Mouse (Mus musculus) small intestine, adult 2 months (tissue): Measurements from ENCODE around the gene Tmprss11b. TPM values are rescaled to one million over a fixed set of nuclear protein-coding genes. Genes with fewer than 3 reads are reported as not detected.
"Not testable (repeated sequence)": the region's sequence is repeated elsewhere in the genome, so short reads cannot be mapped to it uniquely, and the experiment has no call there.

ENCODE experiments used
- H3K27ac ChIP-seq: fragments of 200-500 bp; 2 replicates; pipeline ENCODE4 v1.5.1; 2012; ENCODE audit warnings: low read depth, low read length, control low read depth, inconsistent platforms; ENCODE audit not compliant: insufficient read depth
- H3K27me3 ChIP-seq: fragments of 200-500 bp; 2 replicates; pipeline ENCODE4 v1.6.1; 2012; ENCODE audit warnings: mild to moderate bottlenecking, moderate library complexity, low read length, inconsistent platforms; ENCODE audit not compliant: control insufficient read depth, insufficient read depth
- H3K36me3 ChIP-seq: fragments of 200-500 bp; 2 replicates; pipeline ENCODE4 v1.6.1; 2012; ENCODE audit warnings: mild to moderate bottlenecking, low read length, control low read depth, inconsistent platforms; ENCODE audit not compliant: control insufficient read depth, insufficient read depth
- H3K4me1 ChIP-seq: fragments of 200-500 bp; 2 replicates; pipeline ENCODE4 v1.6.1; 2012; ENCODE audit warnings: low read length, inconsistent platforms, mixed read lengths; ENCODE audit not compliant: control insufficient read depth, insufficient read depth, insufficient read length
- H3K4me3 ChIP-seq: fragments of 200-500 bp; 2 replicates; pipeline ENCODE4 v1.5.1; 2012; ENCODE audit warnings: low read depth, mild to moderate bottlenecking, control low read depth, inconsistent platforms, low read length, moderate library complexity
- CTCF ChIP-seq: fragments of 200-500 bp; IDR thresholded peaks from 2 replicates; pipeline ENCODE4 v1.5.1; 2012; ENCODE audit warnings: low read depth, mild to moderate bottlenecking, control low read depth, inconsistent platforms, low read length, moderate library complexity, mixed read lengths; ENCODE audit not compliant: insufficient replicate concordance, insufficient read length; ENCODE audit errors: extremely low read depth
- POLR2A ChIP-seq: fragments of 200-500 bp; IDR thresholded peaks from 2 replicates; pipeline ENCODE4 v1.6.1; 2012; ENCODE audit warnings: low read depth, mild to moderate bottlenecking, control low read depth, inconsistent platforms, low read length, moderate library complexity
- WGBS: fragments of 180-500 bp; shearing (Covaris S2); methylation state at CpG from one replicate; pipeline ENCODE4 v1.1.7; 2018; 5-methylcytosine and 5-hydroxymethylcytosine counted together
- polyA plus RNA-seq: library from polyadenylated mRNA; depleted of rRNA; stranded (reverse); fragments of >200 nt; gene quantifications from 2 replicates; pipeline ENCODE4 v1.2.3, GENCODE M21; 2012; rRNA removed

Gene Tmprss11b
- not detected in 2 replicates for polyA plus RNA-seq

DNA sequence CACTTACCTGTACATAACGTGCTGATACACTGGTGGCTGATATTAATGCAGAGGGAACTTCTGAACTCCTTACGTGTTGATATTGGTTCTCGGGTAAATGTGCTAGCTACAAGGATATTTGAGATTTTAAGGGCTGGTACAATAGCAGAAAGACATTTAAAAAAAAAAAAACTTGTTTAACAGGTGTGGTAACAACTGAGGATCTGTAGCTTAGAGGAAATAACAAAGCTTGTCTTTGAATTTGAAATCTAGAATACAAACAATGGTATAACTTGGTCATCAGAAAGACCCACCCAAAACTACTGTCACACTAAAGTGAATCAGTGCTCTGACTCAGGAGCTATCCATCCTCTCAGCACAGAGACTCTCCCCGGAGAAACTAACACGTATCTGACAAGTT is at the start of gene Tmprss11b:
Gene Tmprss11b, minus strand, starts transcription at position 101 of the 400 bp plus-strand sequence.
- Histone ChIP-seq H3K27me3 (no peaks in the 10 kb centered on the region), H3K4me1 (no peaks in the 10 kb centered on the region), H3K36me3 (no peaks in the 10 kb centered on the region), H3K4me3 (no peak within 1 kb of the TSS), H3K27ac (no peak within 1 kb of the TSS)
- WGBS, result 62% methylated on average over 5 of the region's 5 CpGs
- TF ChIP-seq CTCF (no peak), POLR2A (no peak)

- Histone ChIP-seq H3K36me3 (no peaks in the 10 kb centered on the region), H3K4me1 (no peaks in the 10 kb centered on the region), H3K4me3 (no peak overlapping the region), H3K27me3 (no peaks in the 10 kb centered on the region), H3K27ac (no peak overlapping the region)
- TF ChIP-seq CTCF, result no peak
- TF ChIP-seq POLR2A, result no peak
Observed at GRCm38 (mm10) chr5:86725021-86725420, 48.9 kb upstream of the Tmprss11b start.

DNA sequence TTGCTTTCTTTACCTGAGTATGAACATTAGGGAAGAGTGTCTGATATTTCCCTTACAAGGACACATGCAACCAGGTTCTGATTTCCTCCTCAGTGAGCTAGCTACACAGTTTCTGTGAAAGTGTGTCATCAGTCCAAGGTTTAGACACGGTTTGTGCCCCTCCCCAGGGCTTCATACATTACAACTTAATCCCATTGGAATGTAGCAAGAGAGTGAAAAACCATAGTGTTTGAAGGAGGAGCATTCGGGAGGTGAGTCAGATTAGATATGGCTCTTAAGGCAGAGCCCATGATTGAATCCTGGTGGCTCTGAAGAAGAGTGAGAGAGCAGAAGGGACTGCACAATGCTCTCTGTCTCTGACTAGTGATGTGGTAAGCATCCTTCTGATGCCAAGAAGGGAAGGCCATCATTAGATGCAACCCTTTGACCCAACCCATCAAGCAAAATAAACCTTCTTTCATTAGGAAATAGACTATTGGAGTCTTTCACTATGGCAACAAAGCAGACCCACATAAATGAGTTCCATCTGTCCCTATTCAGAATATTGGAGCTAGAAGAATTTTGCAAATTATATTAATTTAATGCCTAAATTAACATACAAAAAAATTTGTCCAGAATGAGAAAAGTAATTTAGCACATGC is 46.8 kb upstream of the Tmprss11b start:
- Histone ChIP-seq H3K36me3 (no peaks in the 10 kb centered on the region), H3K4me1 (no peaks in the 10 kb centered on the region), H3K4me3 (no peak overlapping the region), H3K27ac (no peak overlapping the region), H3K27me3 (no peaks in the 10 kb centered on the region)
- TF ChIP-seq CTCF, result no peak
- no peak for TF ChIP-seq POLR2A
- 25% methylated on average over 2 of the region's 2 CpGs for WGBS

GRCm38 (mm10) chr5:86714967-86715366 is 38.8 kb upstream of the Tmprss11b start:
- Histone ChIP-seq H3K27me3 (no peaks in the 10 kb centered on the region), H3K4me3 (no peak overlapping the region), H3K36me3 (no peaks in the 10 kb centered on the region), H3K4me1 (no peaks in the 10 kb centered on the region), H3K27ac (no peak overlapping the region)
- TF ChIP-seq POLR2A (no peak), CTCF (no peak)
- 14% methylated on average over 2 of the region's 2 CpGs for whole genome bisulfite sequencing

DNA sequence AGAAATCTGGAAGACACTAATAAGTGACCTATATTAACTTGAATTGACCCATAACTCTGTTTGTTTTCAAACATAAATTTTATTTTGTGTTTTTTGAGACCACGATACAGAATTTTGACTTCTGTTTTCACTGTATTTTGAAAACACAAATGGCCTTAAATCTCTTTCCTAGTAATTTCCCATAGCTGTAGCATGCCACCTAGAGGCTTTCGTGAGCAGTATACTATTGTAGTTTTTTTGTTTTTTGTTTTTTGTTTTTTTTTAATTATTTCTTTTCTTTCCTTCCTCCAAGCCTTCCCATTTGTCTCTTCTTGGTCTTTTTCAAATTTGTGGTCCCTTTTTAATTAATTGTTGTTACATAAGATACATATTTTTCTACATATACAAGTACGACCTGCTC is 28.8 kb upstream of the Tmprss11b start:
- TF ChIP-seq CTCF (no peak), POLR2A (no peak)
- Histone ChIP-seq H3K27ac (no peak overlapping the region), H3K4me1 (no peaks in the 10 kb centered on the region), H3K27me3 (no peaks in the 10 kb centered on the region), H3K4me3 (no peak overlapping the region), H3K36me3 (no peaks in the 10 kb centered on the region)
- WGBS, result 77% methylated on average over 3 of the region's 3 CpGs

GRCm38 (mm10) chr5:86684667-86685066 is 8.5 kb upstream of the Tmprss11b start:
- TF ChIP-seq POLR2A, result no peak
- TF ChIP-seq CTCF, result peak; percentile 57; the same call in 1 of the 2 replicates
- H3K4me3 ChIP-seq, result no peak overlapping the region
- 44% methylated on average over 4 of the region's 4 CpGs for WGBS
- H3K4me1 ChIP-seq, result no peaks in the 10 kb centered on the region
- no peaks in the 10 kb centered on the region for H3K27me3 ChIP-seq
- no peaks in the 10 kb centered on the region for H3K36me3 ChIP-seq
- no peak overlapping the region for H3K27ac ChIP-seq

- H3K36me3 ChIP-seq, H3K27me3 ChIP-seq, H3K27ac ChIP-seq, H3K4me1 ChIP-seq, H3K4me3 ChIP-seq: not testable (repeated sequence)
- WGBS, result 36% methylated on average over 4 of the region's 4 CpGs
Observed at GRCm38 (mm10) chr5:86649185-86649584, 27.0 kb downstream of the Tmprss11b start.
